Mouse (Mus musculus): ENCODE measurements around the gene Ddah2. TPM values are rescaled to one million over a fixed set of nuclear protein-coding genes. Genes with fewer than 3 reads are reported as not detected.

Ddah2 gene
- polyA plus RNA-seq (2014; fragmentation: Nextera tagmentation; extraction: Ambion mirVana) = 614 and 653 TPM in 2 replicates

- WGBS = under 1% methylated on average over 57 of the region's 57 CpGs
Measured at GRCm38 (mm10) chr17:35058911-35059892, at the start of gene Ddah2. Gene Ddah2, plus strand, starts transcription at chr17:35059035.

GRCm38 (mm10) chr17:35009586-35009985 lies 49.2 kb upstream of the Ddah2 start:
- Histone ChIP-seq H3K4me3 (ENCODE audit: low read depth, low read length) (no peak overlapping the region), H3K4me1 (ENCODE audit: control insufficient read depth, insufficient read depth, low read length) (no peaks in the 10 kb centered on the region), H3K36me3 (ENCODE audit: control insufficient read depth, insufficient read depth, low read length) (peaks cover 62% of the 10 kb centered on the region), H3K27ac (ENCODE audit: low read depth, low read length) (no peak overlapping the region), H3K27me3 (ENCODE audit: control insufficient read depth, insufficient read depth, low read length) (no peaks in the 10 kb centered on the region), H3K9me3 (ENCODE audit: control insufficient read depth, low read length) (no peaks in the 10 kb centered on the region), H3K4me2 (no peak overlapping the region), H3K9ac (ENCODE audit: low read length) (no peak overlapping the region)
- ATAC-seq (ENCODE audit: low FRiP score) (no peak), DNase-seq (ENCODE audit: low spot score, missing footprints) (no peak)
- 86% methylated on average over 7 of the region's 7 CpGs for WGBS

More at GRCm38 (mm10) chr17:35058911-35059892, at the start of gene Ddah2:
- Histone ChIP-seq H3K9me3 (ENCODE audit: control insufficient read depth, low read length) (no peaks in the 10 kb centered on the region), H3K9ac (ENCODE audit: low read length) (peak within 1 kb of the TSS; percentile 98), H3K4me3 (ENCODE audit: low read depth, low read length) (peak within 1 kb of the TSS; percentile 84), H3K27ac (ENCODE audit: low read depth, low read length) (peak within 1 kb of the TSS; percentile 95), H3K36me3 (ENCODE audit: control insufficient read depth, insufficient read depth, low read length) (peaks cover 18% of the 10 kb centered on the region), H3K4me2 (peak within 1 kb of the TSS; percentile 77), H3K4me1 (ENCODE audit: control insufficient read depth, insufficient read depth, low read length) (peaks cover 16% of the 10 kb centered on the region), H3K27me3 (ENCODE audit: control insufficient read depth, insufficient read depth, low read length) (no peaks in the 10 kb centered on the region)
- DNase-seq (ENCODE audit: low spot score, missing footprints) (peak; percentile 99), ATAC-seq (ENCODE audit: low FRiP score) (peak; percentile 96)

DNA sequence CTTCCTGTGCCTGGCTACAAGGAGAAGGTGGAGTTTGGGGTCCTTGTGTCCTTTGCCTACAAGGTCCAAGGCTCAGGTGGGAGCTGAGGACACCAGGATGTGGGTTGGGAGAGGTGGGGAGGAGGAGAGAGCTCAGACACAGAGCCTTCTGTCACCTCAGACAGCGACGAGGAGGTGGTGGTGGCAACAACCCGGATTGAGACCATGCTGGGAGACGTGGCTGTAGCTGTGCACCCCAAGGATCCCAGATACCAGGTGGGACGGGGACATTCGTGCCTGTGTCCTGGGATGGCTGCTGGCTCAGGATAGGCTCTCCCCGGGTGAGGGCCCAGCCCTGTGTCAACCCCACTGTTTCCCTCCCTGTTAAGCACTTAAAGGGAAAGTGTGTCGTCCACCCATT lies 47.4 kb upstream of the Ddah2 start:
- no peak overlapping the region for H3K4me3 ChIP-seq (ENCODE audit: low read depth, low read length)

GRCm38 (mm10) chr17:35012430-35012829 lies 46.4 kb upstream of the Ddah2 start:
- Histone ChIP-seq H3K9ac (ENCODE audit: low read length) (no peak overlapping the region), H3K36me3 (ENCODE audit: control insufficient read depth, insufficient read depth, low read length) (peaks cover 55% of the 10 kb centered on the region), H3K4me1 (ENCODE audit: control insufficient read depth, insufficient read depth, low read length) (no peaks in the 10 kb centered on the region), H3K27ac (ENCODE audit: low read depth, low read length) (no peak overlapping the region), H3K27me3 (ENCODE audit: control insufficient read depth, insufficient read depth, low read length) (no peaks in the 10 kb centered on the region), H3K9me3 (ENCODE audit: control insufficient read depth, low read length) (no peaks in the 10 kb centered on the region), H3K4me3 (ENCODE audit: low read depth, low read length) (no peak overlapping the region), H3K4me2 (no peak overlapping the region)
- ATAC-seq (ENCODE audit: low FRiP score) = no peak
- WGBS = 92% methylated on average over 13 of the region's 13 CpGs
- no peak for DNase-seq (ENCODE audit: low spot score, missing footprints)

More for the DNA sequence above, 47.4 kb upstream of the Ddah2 start:
- Histone ChIP-seq H3K27me3 (ENCODE audit: control insufficient read depth, insufficient read depth, low read length) (no peaks in the 10 kb centered on the region), H3K27ac (ENCODE audit: low read depth, low read length) (no peak overlapping the region), H3K4me2 (no peak overlapping the region), H3K36me3 (ENCODE audit: control insufficient read depth, insufficient read depth, low read length) (peaks cover 58% of the 10 kb centered on the region), H3K4me1 (ENCODE audit: control insufficient read depth, insufficient read depth, low read length) (no peaks in the 10 kb centered on the region), H3K9ac (ENCODE audit: low read length) (no peak overlapping the region), H3K9me3 (ENCODE audit: control insufficient read depth, low read length) (no peaks in the 10 kb centered on the region)
- ATAC-seq (ENCODE audit: low FRiP score) (no peak), DNase-seq (ENCODE audit: low spot score, missing footprints) (no peak)
- 96% methylated on average over 8 of the region's 8 CpGs for WGBS

GRCm38 (mm10) chr17:35013221-35013620 lies 45.6 kb upstream of the Ddah2 start:
- Histone ChIP-seq H3K4me3 (ENCODE audit: low read depth, low read length) (no peak overlapping the region), H3K36me3 (ENCODE audit: control insufficient read depth, insufficient read depth, low read length) (peaks cover 53% of the 10 kb centered on the region), H3K9me3 (ENCODE audit: control insufficient read depth, low read length) (no peaks in the 10 kb centered on the region), H3K4me2 (no peak overlapping the region), H3K9ac (ENCODE audit: low read length) (no peak overlapping the region), H3K4me1 (ENCODE audit: control insufficient read depth, insufficient read depth, low read length) (no peaks in the 10 kb centered on the region), H3K27ac (ENCODE audit: low read depth, low read length) (no peak overlapping the region), H3K27me3 (ENCODE audit: control insufficient read depth, insufficient read depth, low read length) (no peaks in the 10 kb centered on the region)
- 82% methylated on average over 6 of the region's 6 CpGs for WGBS
- no peak for ATAC-seq (ENCODE audit: low FRiP score)
- DNase-seq (ENCODE audit: low spot score, missing footprints) = no peak

- peaks cover 47% of the 10 kb centered on the region for H3K36me3 ChIP-seq (ENCODE audit: control insufficient read depth, insufficient read depth, low read length)
- H3K4me3 ChIP-seq (ENCODE audit: low read depth, low read length) = no peak overlapping the region
- no peak overlapping the region for H3K4me2 ChIP-seq
- no peaks in the 10 kb centered on the region for H3K9me3 ChIP-seq (ENCODE audit: control insufficient read depth, low read length)
- no peak for DNase-seq (ENCODE audit: low spot score, missing footprints)
- no peak overlapping the region for H3K9ac ChIP-seq (ENCODE audit: low read length)
- 93% methylated on average over 16 of the region's 16 CpGs for WGBS
- H3K27me3 ChIP-seq (ENCODE audit: control insufficient read depth, insufficient read depth, low read length) = no peaks in the 10 kb centered on the region
- H3K27ac ChIP-seq (ENCODE audit: low read depth, low read length) = no peak overlapping the region
- no peak for ATAC-seq (ENCODE audit: low FRiP score)
- H3K4me1 ChIP-seq (ENCODE audit: control insufficient read depth, insufficient read depth, low read length) = no peaks in the 10 kb centered on the region
Measured at GRCm38 (mm10) chr17:35015296-35015695, 43.5 kb upstream of the Ddah2 start.

- H3K4me3 ChIP-seq (ENCODE audit: low read depth, low read length) = no peak within 1 kb of the TSS
- peaks cover 36% of the 10 kb centered on the region for H3K36me3 ChIP-seq (ENCODE audit: control insufficient read depth, insufficient read depth, low read length)
- no peak within 1 kb of the TSS for H3K4me2 ChIP-seq
- peaks cover 1% of the 10 kb centered on the region for H3K4me1 ChIP-seq (ENCODE audit: control insufficient read depth, insufficient read depth, low read length)
- no peak for DNase-seq (ENCODE audit: low spot score, missing footprints)
- no peak within 1 kb of the TSS for H3K9ac ChIP-seq (ENCODE audit: low read length)
- no peaks in the 10 kb centered on the region for H3K9me3 ChIP-seq (ENCODE audit: control insufficient read depth, low read length)
- ATAC-seq (ENCODE audit: low FRiP score) = no peak; the same call in 1 of the 2 replicates
- 85% methylated on average over 12 of the region's 12 CpGs for WGBS
- no peak within 1 kb of the TSS for H3K27ac ChIP-seq (ENCODE audit: low read depth, low read length)
- no peaks in the 10 kb centered on the region for H3K27me3 ChIP-seq (ENCODE audit: control insufficient read depth, insufficient read depth, low read length)
Measured at GRCm38 (mm10) chr17:35016376-35016775, 42.5 kb upstream of the Ddah2 start, which contains the start of gene Vwa7. Gene Vwa7, plus strand, starts transcription at chr17:35016579.

DNA sequence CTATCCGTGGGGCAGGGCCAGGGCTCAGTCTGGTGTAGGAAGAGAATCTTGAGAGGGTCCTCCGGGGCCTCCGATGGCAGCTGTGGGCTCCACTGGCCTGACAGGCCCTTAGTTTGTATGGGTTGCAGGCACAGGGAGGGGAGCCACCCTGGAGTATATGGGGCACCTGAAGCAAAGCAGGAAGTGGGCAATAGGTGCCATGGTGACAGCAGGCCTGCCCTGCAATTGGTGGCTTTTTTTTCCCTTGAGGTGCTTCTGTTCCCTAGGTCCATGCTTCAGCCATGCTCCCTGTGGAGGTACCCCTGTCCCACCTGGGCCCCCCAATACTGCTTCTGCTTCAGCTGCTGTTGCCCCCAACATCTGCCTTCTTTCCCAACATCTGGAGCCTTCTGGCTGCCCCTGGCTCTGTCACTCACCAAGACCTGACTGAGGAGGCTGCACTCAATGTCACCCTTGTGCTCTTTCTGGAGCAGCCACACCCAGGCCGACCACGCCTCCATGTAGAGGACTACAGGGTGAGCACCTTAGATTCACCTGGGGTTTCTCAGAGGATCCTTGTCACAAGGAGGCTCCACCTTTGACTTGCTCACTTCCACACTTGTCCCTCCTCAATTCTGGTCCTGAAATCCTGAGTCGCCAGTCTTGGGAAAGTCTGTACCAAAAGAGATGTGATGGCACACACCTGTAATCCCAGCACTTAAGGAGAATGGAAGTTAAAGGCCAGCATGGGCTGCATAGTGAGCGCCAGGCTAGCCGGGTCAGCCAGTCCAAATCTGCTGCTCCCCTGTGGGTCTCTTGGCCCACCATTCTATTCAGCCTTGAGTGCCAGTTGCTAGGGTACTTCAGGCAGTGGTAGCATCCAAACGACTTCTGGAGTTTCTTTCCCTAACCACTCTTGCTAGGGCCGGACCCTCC lies 41.8 kb upstream of the Ddah2 start:
- Histone ChIP-seq H3K9ac (ENCODE audit: low read length) (no peak overlapping the region), H3K4me3 (ENCODE audit: low read depth, low read length) (no peak overlapping the region), H3K27ac (ENCODE audit: low read depth, low read length) (no peak overlapping the region), H3K4me2 (no peak overlapping the region), H3K9me3 (ENCODE audit: control insufficient read depth, low read length) (no peaks in the 10 kb centered on the region), H3K27me3 (ENCODE audit: control insufficient read depth, insufficient read depth, low read length) (no peaks in the 10 kb centered on the region), H3K4me1 (ENCODE audit: control insufficient read depth, insufficient read depth, low read length) (peaks cover 6% of the 10 kb centered on the region), H3K36me3 (ENCODE audit: control insufficient read depth, insufficient read depth, low read length) (peaks cover 31% of the 10 kb centered on the region)
- 85% methylated on average over 10 of the region's 10 CpGs for whole genome bisulfite sequencing
- ATAC-seq (ENCODE audit: low FRiP score) (no peak), DNase-seq (ENCODE audit: low spot score, missing footprints) (no peak)
